Comparison of ENCODE assay signal across 28 mouse cellular contexts in genomic region chr3:148865234-148865633, GRCm38 (mm10).
DNase-seq lines count a peak whose midpoint lies in the region; ATAC-seq and TF ChIP-seq lines count a peak whose summit lies in the region.
"Had no signal": no experiment of that assay in that cellular context is flagged by ENCODE, and none has a peak within 500 bp of the region (broad histone marks: within the 10 kb centered on the region; RNA-seq: fewer than 3 reads in every experiment).

No protein-coding gene starts in this region.

- H3K9me3 ChIP-seq in forebrain, postnatal 0 days (ENCODE audit: low read length) = no peaks in the 10 kb centered on the region
- no peaks in the 10 kb centered on the region for H3K9me3 ChIP-seq in forebrain, embryonic 12.5 days
- no peaks in the 10 kb centered on the region for H3K9me3 ChIP-seq in hindbrain, embryonic 15.5 days
- no peaks in the 10 kb centered on the region for H3K9me3 ChIP-seq in hindbrain, embryonic 11.5 days (ENCODE audit: control insufficient read depth, low read length)
- H3K9me3 ChIP-seq: embryonic facial prominence, embryonic 12.5 days; heart, embryonic 12.5 days; kidney, embryonic 15.5 days; limb, embryonic 12.5 days; lung, embryonic 15.5 days; neural tube, embryonic 13.5 days had no signal

- no peaks in the 10 kb centered on the region for H3K27me3 ChIP-seq in forebrain, postnatal 0 days (ENCODE audit: insufficient read depth, low read length)
- no peaks in the 10 kb centered on the region for H3K27me3 ChIP-seq in forebrain, embryonic 12.5 days
- no peaks in the 10 kb centered on the region for H3K27me3 ChIP-seq in hindbrain, embryonic 15.5 days
- no peaks in the 10 kb centered on the region for H3K27me3 ChIP-seq in hindbrain, embryonic 11.5 days (ENCODE audit: control insufficient read depth, insufficient read depth, low read length)
- H3K27me3 ChIP-seq: embryonic facial prominence, embryonic 12.5 days; heart, embryonic 12.5 days; kidney, embryonic 15.5 days; limb, embryonic 12.5 days; lung, embryonic 15.5 days; neural tube, embryonic 13.5 days had no signal

- TF ChIP-seq POLR2A in brain, embryonic 14.5 days (IDR thresholded peaks at IDR 0.05; ENCODE audit: borderline replicate concordance, extremely low read depth, insufficient read depth, insufficient read length, poor library complexity, severe bottlenecking) = no peak

- no peak for TF ChIP-seq CTCF in forebrain, postnatal 0 days (IDR thresholded peaks at IDR 0.05; ENCODE audit: low read depth)
- TF ChIP-seq CTCF in brain, embryonic 14.5 days (IDR thresholded peaks at IDR 0.05; ENCODE audit: borderline replicate concordance, extremely low read depth, insufficient read depth, insufficient read length) = no peak

- peak; percentile 61 for DNase-seq in forebrain, postnatal 0 days
- DNase-seq in hindbrain, embryonic 11.5 days (ENCODE audit: low spot score) = no peak
- DNase-seq in brain, embryonic 14.5 days (ENCODE audit: low read depth) = peak; percentile 71
- peak; percentile 9 for DNase-seq in fibroblast of lung, adult 2 months (ENCODE audit: low read depth)
- DNase-seq: adrenal gland, postnatal 25 days; cerebellum, adult 11 months; cerebellum, adult 9-10 months; cerebellum, postnatal 36 days; heart, adult 2 months; heart, postnatal 4 days; kidney, adult 18-20 months; kidney, postnatal 25 days; right cerebral cortex, postnatal 4 days; thymus, adult 18-20 months; thymus, postnatal 36 days had no signal

- no peak overlapping the region for H3K27ac ChIP-seq in forebrain, postnatal 0 days (ENCODE audit: low read depth, low read length)
- no peak overlapping the region for H3K27ac ChIP-seq in forebrain, embryonic 12.5 days
- H3K27ac ChIP-seq in hindbrain, embryonic 15.5 days (replicated peaks) = no peak overlapping the region
- H3K27ac ChIP-seq in hindbrain, embryonic 11.5 days (ENCODE audit: low read depth, low read length) = no peak overlapping the region
- H3K27ac ChIP-seq: embryonic facial prominence, embryonic 12.5 days; heart, adult 2 months; kidney, embryonic 15.5 days; left cerebral cortex, adult 2 months; limb, embryonic 12.5 days; lung, embryonic 15.5 days; neural tube, embryonic 13.5 days; stomach, postnatal 0 days had no signal

- no peaks in the 10 kb centered on the region; the same call in 1 of the 2 replicates for H3K4me1 ChIP-seq in forebrain, postnatal 0 days (ENCODE audit: insufficient read depth)
- peaks cover 8% of the 10 kb centered on the region for H3K4me1 ChIP-seq in forebrain, embryonic 12.5 days
- peaks cover 10% of the 10 kb centered on the region for H3K4me1 ChIP-seq in hindbrain, embryonic 15.5 days (replicated peaks)
- H3K4me1 ChIP-seq in hindbrain, embryonic 11.5 days (replicated peaks; ENCODE audit: control insufficient read depth, insufficient read depth, low read length) = no peaks in the 10 kb centered on the region
- H3K4me1 ChIP-seq: lung, embryonic 15.5 days had no signal

- no peak overlapping the region for H3K4me3 ChIP-seq in forebrain, postnatal 0 days (ENCODE audit: low read depth, low read length)
- H3K4me3 ChIP-seq in forebrain, embryonic 12.5 days (replicated peaks) = no peak overlapping the region
- no peak overlapping the region for H3K4me3 ChIP-seq in hindbrain, embryonic 15.5 days
- H3K4me3 ChIP-seq in hindbrain, embryonic 11.5 days (ENCODE audit: low read depth, low read length) = no peak overlapping the region
- H3K4me3 ChIP-seq: embryonic facial prominence, embryonic 12.5 days; heart, adult 2 months; heart, embryonic 12.5 days; kidney, embryonic 15.5 days; left cerebral cortex, adult 2 months; limb, embryonic 12.5 days; lung, embryonic 15.5 days; neural tube, embryonic 13.5 days had no signal

- no peaks in the 10 kb centered on the region for H3K36me3 ChIP-seq in forebrain, postnatal 0 days (ENCODE audit: insufficient read depth)
- H3K36me3 ChIP-seq in forebrain, embryonic 12.5 days (replicated peaks) = peaks cover 5% of the 10 kb centered on the region; the same call in 1 of the 2 replicates
- no peaks in the 10 kb centered on the region for H3K36me3 ChIP-seq in hindbrain, embryonic 15.5 days
- no peaks in the 10 kb centered on the region for H3K36me3 ChIP-seq in hindbrain, embryonic 11.5 days (ENCODE audit: control insufficient read depth, insufficient read depth, low read length)
- H3K36me3 ChIP-seq: embryonic facial prominence, embryonic 12.5 days; neural tube, embryonic 13.5 days had no signal

- no peak overlapping the region for H3K4me2 ChIP-seq in forebrain, postnatal 0 days (ENCODE audit: low read depth)
- no peak overlapping the region for H3K4me2 ChIP-seq in forebrain, embryonic 12.5 days
- no peak overlapping the region for H3K4me2 ChIP-seq in hindbrain, embryonic 15.5 days
- no peak overlapping the region for H3K4me2 ChIP-seq in hindbrain, embryonic 11.5 days (replicated peaks; ENCODE audit: low read depth, low read length)
- H3K4me2 ChIP-seq: embryonic facial prominence, embryonic 12.5 days; kidney, embryonic 15.5 days; limb, embryonic 12.5 days; lung, embryonic 15.5 days; midbrain, embryonic 11.5 days; neural tube, embryonic 13.5 days had no signal

- no peak overlapping the region for H3K9ac ChIP-seq in forebrain, postnatal 0 days
- no peak overlapping the region for H3K9ac ChIP-seq in forebrain, embryonic 12.5 days
- no peak overlapping the region for H3K9ac ChIP-seq in hindbrain, embryonic 15.5 days
- no peak overlapping the region for H3K9ac ChIP-seq in hindbrain, embryonic 11.5 days (ENCODE audit: low read depth, low read length)
- H3K9ac ChIP-seq: embryonic facial prominence, embryonic 12.5 days; heart, embryonic 12.5 days; kidney, embryonic 15.5 days; limb, embryonic 12.5 days; lung, embryonic 15.5 days; neural tube, embryonic 13.5 days had no signal

- ATAC-seq in forebrain, postnatal 0 days = peak; percentile 53
- ATAC-seq in forebrain, embryonic 12.5 days (ENCODE audit: low FRiP score) = no peak
- peak; percentile 57; the same call in 1 of the 2 replicates for ATAC-seq in hindbrain, embryonic 15.5 days (ENCODE audit: low FRiP score, low read depth)
- no peak for ATAC-seq in hindbrain, embryonic 11.5 days (ENCODE audit: low FRiP score)
- no peak for ATAC-seq in megakaryocyte-erythroid progenitor cell, adult 5-6 weeks (replicated peaks; ENCODE audit: low FRiP score, low TSS enrichment, poor library complexity, severe bottlenecking)
- ATAC-seq: CD4-positive, CD25-positive, alpha-beta regulatory T cell, adult 4 months had no signal

- WGBS in forebrain, postnatal 0 days = 39% methylated on average over 7 of the region's 7 CpGs
- WGBS in forebrain, embryonic 12.5 days = 76% methylated on average over 7 of the region's 7 CpGs
- 60% methylated on average over 7 of the region's 7 CpGs for WGBS in hindbrain, embryonic 15.5 days
- 85% methylated on average over 7 of the region's 7 CpGs for WGBS in hindbrain, embryonic 11.5 days

Comparison
In these comparisons a context has a peak if more than half of its experiments do, and no peak if none do; other contexts are left out.
1. ATAC-seq: peak in forebrain, postnatal 0 days (single experiment) and hindbrain, embryonic 15.5 days (single experiment); none in forebrain, embryonic 12.5 days (single experiment), hindbrain, embryonic 11.5 days (single experiment) and megakaryocyte-erythroid progenitor cell, adult 5-6 weeks (single experiment).